7 mouse cellular contexts compared by ENCODE assay signal in the genomic region with DNA sequence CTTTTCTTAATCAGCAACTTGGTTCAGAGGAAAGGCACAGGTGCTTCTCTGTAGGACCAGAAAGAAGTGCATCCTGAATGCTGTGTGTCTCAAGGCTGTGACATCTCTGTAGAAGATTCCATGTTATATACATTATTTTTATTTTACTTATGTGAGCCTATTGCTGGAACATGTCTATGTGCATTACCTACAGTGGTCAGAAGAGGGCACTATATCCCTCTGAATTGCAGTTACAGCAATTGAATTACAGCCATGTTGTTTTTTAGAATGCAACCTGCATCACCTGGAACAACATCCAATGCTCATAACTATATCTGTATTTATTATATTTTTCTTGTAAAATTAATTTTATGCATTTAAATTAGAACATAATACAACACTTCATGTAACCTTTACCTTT. TPM values are rescaled to one million over a fixed set of nuclear protein-coding genes. Genes with fewer than 3 reads are reported as not detected.
DNase-seq lines count a peak whose midpoint lies in the region; ATAC-seq and TF ChIP-seq lines count a peak whose summit lies in the region.
"Not testable (repeated sequence)": the region's sequence is repeated elsewhere in the genome, so short reads cannot be mapped to it uniquely, and the experiment has no call there.

No protein-coding gene starts in this region.

- not testable (repeated sequence) for H3K27ac ChIP-seq in ES-E14 (ENCODE audit: insufficient read depth, low read depth, low read length, poor library complexity, severe bottlenecking); embryonic facial prominence, embryonic 14.5 days (replicated peaks; ENCODE audit: low read depth, low read length); hindbrain, postnatal 0 days

- not testable (repeated sequence) for ATAC-seq in embryonic facial prominence, embryonic 14.5 days (ENCODE audit: low read depth); hindbrain, postnatal 0 days
- ATAC-seq in megakaryocyte progenitor cell, adult 5-6 weeks (replicated peaks; ENCODE audit: poor library complexity) = peak; percentile 86

- in situ Hi-C loops in ES-E14 (cut with MboI; ENCODE audit: low sequenced_read_pairs in 2 of 2, unreplicated experiment in 2 of 2) = loop anchor here in 1 of 2 experiments (25.0 kb wide), 1 partner anchor 392 kb away; a partner anchor contains a TSS

- H3K27me3 ChIP-seq in embryonic facial prominence, embryonic 14.5 days (replicated peaks; ENCODE audit: control insufficient read depth, insufficient read depth, low read length); hindbrain, postnatal 0 days (ENCODE audit: insufficient read depth, low read length): not testable (repeated sequence)

- not testable (repeated sequence) for H3K4me2 ChIP-seq in embryonic facial prominence, embryonic 14.5 days (ENCODE audit: low read depth, low read length); hindbrain, postnatal 0 days (ENCODE audit: low read depth, low read length)

- H3K4me1 ChIP-seq in ES-E14 (ENCODE audit: control insufficient read depth in 2 of 2, insufficient read depth in 2 of 2, low read length in 2 of 2, poor library complexity in 1 of 2); embryonic facial prominence, embryonic 14.5 days (ENCODE audit: control insufficient read depth, insufficient read depth, low read length); hindbrain, postnatal 0 days (ENCODE audit: insufficient read depth, low read length): not testable (repeated sequence)

- DNase-seq in ES-E14 (ENCODE audit: low read depth, low spot score) = peak; percentile 69
- DNase-seq in brain, adult 2 months (ENCODE audit: low read depth, low spot score) = peak; percentile 54
- DNase-seq in embryonic facial prominence, embryonic 14.5 days (ENCODE audit: low spot score) = peak; percentile 23
- peak; percentile 56 for DNase-seq in hindbrain, postnatal 0 days (ENCODE audit: low spot score)
- DNase-seq in left cerebral cortex, postnatal 14 days (ENCODE audit: low spot score in 2 of 2) = peak; percentile 30 to 47
- DNase-seq in spleen, postnatal 36 days (ENCODE audit: low spot score in 2 of 2) = peak; percentile 18 to 24

- intact Hi-C loops in left cerebral cortex, postnatal 14 days (cut with DNase I) = loop anchor here (10.0 kb wide), 1 partner anchor 385 kb away; a partner anchor contains a TSS

- not testable (repeated sequence) for H3K9ac ChIP-seq in ES-E14 (ENCODE audit: insufficient read depth, low read depth, low read length, poor library complexity, severe bottlenecking); embryonic facial prominence, embryonic 14.5 days (ENCODE audit: low read depth, low read length); hindbrain, postnatal 0 days (replicated peaks; ENCODE audit: low read length)

- not testable (repeated sequence) for H3K36me3 ChIP-seq in ES-E14 (ENCODE audit: control insufficient read depth, insufficient read depth, low read length, poor library complexity, severe bottlenecking); embryonic facial prominence, embryonic 14.5 days (ENCODE audit: control insufficient read depth, insufficient read depth, low read length); hindbrain, postnatal 0 days (ENCODE audit: insufficient read depth, low read length)

- H3K4me3 ChIP-seq in ES-E14 (ENCODE audit: insufficient read depth in 1 of 2, low read depth in 1 of 2, low read length in 2 of 2, poor library complexity in 1 of 2, severe bottlenecking in 1 of 2); embryonic facial prominence, embryonic 14.5 days (ENCODE audit: low read depth, low read length); hindbrain, postnatal 0 days (ENCODE audit: low read length): not testable (repeated sequence)

- H3K9me3 ChIP-seq in ES-E14 (ENCODE audit: control insufficient read depth, insufficient read depth, low read depth, low read length); hindbrain, postnatal 0 days (ENCODE audit: low read length): not testable (repeated sequence)
- H3K9me3 ChIP-seq in embryonic facial prominence, embryonic 14.5 days (ENCODE audit: control insufficient read depth, low read length) = peaks cover 17% of the 10 kb centered on the region

- peak; percentile 60 for TF ChIP-seq CTCF in hindbrain, postnatal 0 days (IDR thresholded peaks at IDR 0.05; ENCODE audit: low read depth)

TF ChIP-seq in ES-E14, 5 proteins besides CTCF, POLR2A, EP300 and RAD21:
- peak; percentile 81 for TF ChIP-seq ZC3H11A (IDR thresholded peaks at IDR 0.05; ENCODE audit: borderline replicate concordance, low read depth, low read length)

RNA-seq across cellular contexts. Expression of a gene that starts 3.3 kb away (rescaled TPM):
- 9.9 and 13.3 TPM in 2 replicates for total RNA-seq in ES-E14 (2012; rRNA removed)
- 9.2 and 10.3 TPM in 2 replicates for polyA plus RNA-seq in embryonic facial prominence, embryonic 14.5 days (2014; fragmentation: Nextera tagmentation; extraction: Ambion mirVana)
- 2.5 and 6.6 TPM in 2 replicates for total RNA-seq in hindbrain, postnatal 0 days (2014; rRNA removed)
- 7.9 and 9.4 TPM in 2 replicates for polyA plus RNA-seq in hindbrain, postnatal 0 days (2015; fragmentation: Nextera tagmentation; extraction: Ambion mirVana)
- total RNA-seq in left cerebral cortex, postnatal 14 days (2021) = 10 to 100 TPM; 12.8 to 15.6 TPM
- total RNA-seq in megakaryocyte progenitor cell, adult 5-6 weeks (2015) = 9.6 and 14.4 TPM in 2 replicates
- 8.9 and 14.4 TPM in 2 replicates for total RNA-seq in megakaryocyte progenitor cell, adult 5-6 weeks (2017)
